Mouse (Mus musculus) cerebellum, adult 9-10 months (tissue): Measurements from ENCODE around the gene Pcgf1.

Source experiments
- DNase-seq: peaks from one replicate; pipeline ENCODE4 v3.0.0; 2022

Gene Pcgf1

DNA sequence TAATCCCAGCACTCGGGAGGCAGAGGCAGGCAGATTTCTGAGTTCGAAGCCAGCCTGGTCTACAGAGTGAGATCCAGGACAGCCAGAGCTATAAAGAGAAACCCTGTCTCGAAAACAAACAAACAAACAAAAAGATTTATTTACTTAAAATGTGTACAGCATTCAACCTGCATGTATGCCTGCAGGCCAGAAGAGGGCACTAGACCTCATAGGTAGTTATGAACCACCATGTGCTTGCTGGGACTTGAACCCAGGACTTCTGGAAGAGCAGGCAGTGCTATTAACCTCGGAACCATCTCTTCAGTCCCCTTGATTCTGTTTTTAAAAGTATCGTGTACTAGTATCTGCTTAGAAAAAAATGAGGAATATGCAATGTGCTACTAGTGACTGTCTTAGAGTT is 49.8 kb downstream of the Pcgf1 start:
- DNase-seq, result no peak
